Mouse (Mus musculus) cerebellum, adult 9-11 months (tissue): Measurements from ENCODE around the gene 1700016K19Rik.
"Not testable (repeated sequence)": the region's sequence is repeated elsewhere in the genome, so short reads cannot be mapped to it uniquely, and the experiment has no call there.

ENCODE experiments used
- DNase-seq: peaks from one replicate; pipeline ENCODE4 v3.0.0; 2022

Gene 1700016K19Rik

GRCm38 (mm10) chr11:75985948-75986347, 13.8 kb upstream of the 1700016K19Rik start:
- no peak for DNase-seq

GRCm38 (mm10) chr11:75990965-75991835, 8.5 kb upstream of the 1700016K19Rik start:
- DNase-seq = no peak

- no peak for DNase-seq
Observed at GRCm38 (mm10) chr11:75991911-75992310, 7.8 kb upstream of the 1700016K19Rik start.

GRCm38 (mm10) chr11:75992481-75992880, 7.2 kb upstream of the 1700016K19Rik start:
- no peak for DNase-seq

GRCm38 (mm10) chr11:75994357-75994756, 5.4 kb upstream of the 1700016K19Rik start:
- DNase-seq = no peak

- no peak for DNase-seq
Observed at GRCm38 (mm10) chr11:76000701-76001100, 989 bp downstream of the 1700016K19Rik start.

GRCm38 (mm10) chr11:76001237-76001878, 1.6 kb downstream of the 1700016K19Rik start:
- no peak for DNase-seq

GRCm38 (mm10) chr11:76004276-76004675, 4.6 kb downstream of the 1700016K19Rik start:
- not testable (repeated sequence) for DNase-seq

GRCm38 (mm10) chr11:76008162-76008561, 8.4 kb downstream of the 1700016K19Rik start:
- no peak for DNase-seq

- DNase-seq = no peak
Observed at GRCm38 (mm10) chr11:76009101-76009500, 9.4 kb downstream of the 1700016K19Rik start.

- no peak for DNase-seq
Observed at GRCm38 (mm10) chr11:76010838-76011624, 11.3 kb downstream of the 1700016K19Rik start.

GRCm38 (mm10) chr11:76015251-76015650, 15.5 kb downstream of the 1700016K19Rik start:
- DNase-seq = no peak

GRCm38 (mm10) chr11:76015814-76016213, 16.1 kb downstream of the 1700016K19Rik start:
- DNase-seq = no peak

- no peak for DNase-seq
Observed at GRCm38 (mm10) chr11:76019879-76020278, 20.2 kb downstream of the 1700016K19Rik start.

- DNase-seq = no peak
Observed at GRCm38 (mm10) chr11:76020916-76021315, 21.2 kb downstream of the 1700016K19Rik start.

- peak; percentile 37 for DNase-seq
Observed at GRCm38 (mm10) chr11:76025080-76025583, 25.4 kb downstream of the 1700016K19Rik start.

GRCm38 (mm10) chr11:76026527-76027138, 26.9 kb downstream of the 1700016K19Rik start:
- peak; percentile 14 for DNase-seq

GRCm38 (mm10) chr11:76027139-76028071, 27.7 kb downstream of the 1700016K19Rik start, which contains the start of gene Rflnb:
TSS of gene Rflnb (minus strand) at chr11:76027782.
- DNase-seq = peak; percentile 85

- no peak for DNase-seq
Observed at GRCm38 (mm10) chr11:76028072-76028465, 28.4 kb downstream of the 1700016K19Rik start.

GRCm38 (mm10) chr11:76033359-76033758, 33.6 kb downstream of the 1700016K19Rik start:
- DNase-seq = no peak

- DNase-seq = peak; percentile 11
Observed at GRCm38 (mm10) chr11:76033836-76034235, 34.1 kb downstream of the 1700016K19Rik start.
